Mouse (Mus musculus): ENCODE data around the gene Chrna4. TPM values are rescaled to one million over a fixed set of nuclear protein-coding genes. Genes with fewer than 3 reads are reported as not detected.

The Chrna4 gene
- polyA plus RNA-seq, 1 experiment from 2014 or later = 1.2 TPM

DNA sequence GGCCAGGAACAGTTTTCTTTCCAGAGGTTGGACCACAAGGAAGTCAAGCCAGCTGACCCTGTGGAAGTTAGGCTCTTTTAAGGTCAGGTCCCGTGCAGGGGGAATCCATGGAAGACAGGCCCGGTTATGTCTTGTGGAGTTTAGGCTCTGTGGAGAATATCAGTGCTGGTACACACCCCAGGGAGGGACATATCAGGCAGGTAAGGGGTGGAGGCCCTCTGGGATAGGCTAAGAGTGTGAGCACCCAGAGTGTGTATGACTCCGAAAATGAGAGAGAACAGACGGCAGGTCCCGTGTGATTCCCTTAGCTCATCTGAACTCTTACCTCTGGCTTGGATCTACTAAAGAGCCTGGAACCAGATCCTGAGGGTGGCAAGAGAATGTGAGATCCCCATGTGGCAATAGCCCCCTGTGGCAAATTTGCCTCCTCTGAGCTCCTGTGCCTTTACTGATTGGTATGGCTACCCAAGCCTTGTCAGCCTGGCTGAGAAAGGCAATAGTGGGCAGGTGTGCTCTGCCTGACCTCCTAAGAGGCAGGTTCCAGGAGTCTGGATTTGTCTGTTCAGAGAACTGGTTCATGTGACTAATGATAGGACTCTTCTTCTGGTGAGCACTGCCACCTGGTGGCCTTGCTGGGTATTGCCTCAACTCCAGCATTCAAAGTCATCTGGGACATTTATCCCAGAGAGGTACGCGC is 28.5 kb upstream of the Chrna4 start:
- no peak overlapping the region for H3K9ac ChIP-seq (ENCODE audit: low read depth, low read length)
- H3K36me3 ChIP-seq (ENCODE audit: control insufficient read depth, insufficient read depth, low read length) = no peaks in the 10 kb centered on the region
- DNase-seq (ENCODE audit: low spot score) (peak; percentile 75), ATAC-seq (replicated peaks; ENCODE audit: low FRiP score) (peak; percentile 47)
- no peak overlapping the region for H3K27ac ChIP-seq (ENCODE audit: low read depth, low read length)
- H3K27me3 ChIP-seq (replicated peaks; ENCODE audit: control insufficient read depth, insufficient read depth, low read length) = 0 out of 2 replicates have a peak, but pooled peaks cover 2% of the 10 kb centered on the region
- no peak overlapping the region for H3K4me3 ChIP-seq (ENCODE audit: low read depth, low read length)
- H3K4me1 ChIP-seq (replicated peaks; ENCODE audit: control insufficient read depth, insufficient read depth, low read length) = no peaks in the 10 kb centered on the region
- H3K4me2 ChIP-seq = no peak overlapping the region
- 54% methylated on average over 7 of the region's 7 CpGs for WGBS
- H3K9me3 ChIP-seq (ENCODE audit: control insufficient read depth, low read length) = no peaks in the 10 kb centered on the region

- DNase-seq (ENCODE audit: low spot score) (no peak), ATAC-seq (replicated peaks; ENCODE audit: low FRiP score) (no peak)
- Histone ChIP-seq H3K27ac (ENCODE audit: low read depth, low read length) (no peak overlapping the region), H3K4me1 (replicated peaks; ENCODE audit: control insufficient read depth, insufficient read depth, low read length) (no peaks in the 10 kb centered on the region), H3K4me3 (ENCODE audit: low read depth, low read length) (no peak overlapping the region), H3K9me3 (ENCODE audit: control insufficient read depth, low read length) (no peaks in the 10 kb centered on the region), H3K27me3 (replicated peaks; ENCODE audit: control insufficient read depth, insufficient read depth, low read length) (0 out of 2 replicates have a peak, but pooled peaks cover 2% of the 10 kb centered on the region), H3K9ac (ENCODE audit: low read depth, low read length) (no peak overlapping the region), H3K36me3 (ENCODE audit: control insufficient read depth, insufficient read depth, low read length) (no peaks in the 10 kb centered on the region), H3K4me2 (no peak overlapping the region)
- WGBS = 51% methylated on average over 7 of the region's 7 CpGs
Observed at GRCm38 (mm10) chr2:181070136-181070535, 26.8 kb upstream of the Chrna4 start.

DNA sequence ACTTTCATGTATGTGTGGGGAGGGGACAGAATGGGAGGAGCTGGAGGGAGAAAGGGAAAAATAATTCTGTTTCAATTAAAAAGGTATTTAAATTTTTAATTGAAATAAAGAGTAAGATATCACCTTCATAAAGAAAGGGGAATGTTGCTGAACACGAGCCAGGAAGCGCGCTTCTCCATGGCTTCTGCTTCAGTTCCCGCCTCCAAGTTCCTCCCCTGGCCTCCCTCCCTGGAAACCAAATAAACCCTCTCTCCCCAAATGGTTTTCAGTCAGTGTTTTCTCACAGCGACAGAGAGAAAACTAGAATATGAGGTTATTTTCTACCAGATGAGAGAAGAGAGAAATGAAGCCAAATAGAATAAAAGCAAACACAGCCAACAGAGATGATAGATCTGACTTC is 25.2 kb upstream of the Chrna4 start:
- no peak overlapping the region for H3K9ac ChIP-seq (ENCODE audit: low read depth, low read length)
- no peaks in the 10 kb centered on the region for H3K4me1 ChIP-seq (replicated peaks; ENCODE audit: control insufficient read depth, insufficient read depth, low read length)
- 71% methylated on average over 5 of the region's 5 CpGs for WGBS
- no peaks in the 10 kb centered on the region for H3K9me3 ChIP-seq (ENCODE audit: control insufficient read depth, low read length)
- ATAC-seq (replicated peaks; ENCODE audit: low FRiP score) = no peak
- 0 out of 2 replicates have a peak, but pooled peaks cover 2% of the 10 kb centered on the region for H3K27me3 ChIP-seq (replicated peaks; ENCODE audit: control insufficient read depth, insufficient read depth, low read length)
- H3K4me2 ChIP-seq = no peak overlapping the region
- no peak overlapping the region for H3K27ac ChIP-seq (ENCODE audit: low read depth, low read length)
- no peaks in the 10 kb centered on the region for H3K36me3 ChIP-seq (ENCODE audit: control insufficient read depth, insufficient read depth, low read length)
- no peak overlapping the region for H3K4me3 ChIP-seq (ENCODE audit: low read depth, low read length)
- DNase-seq (ENCODE audit: low spot score) = no peak

DNA sequence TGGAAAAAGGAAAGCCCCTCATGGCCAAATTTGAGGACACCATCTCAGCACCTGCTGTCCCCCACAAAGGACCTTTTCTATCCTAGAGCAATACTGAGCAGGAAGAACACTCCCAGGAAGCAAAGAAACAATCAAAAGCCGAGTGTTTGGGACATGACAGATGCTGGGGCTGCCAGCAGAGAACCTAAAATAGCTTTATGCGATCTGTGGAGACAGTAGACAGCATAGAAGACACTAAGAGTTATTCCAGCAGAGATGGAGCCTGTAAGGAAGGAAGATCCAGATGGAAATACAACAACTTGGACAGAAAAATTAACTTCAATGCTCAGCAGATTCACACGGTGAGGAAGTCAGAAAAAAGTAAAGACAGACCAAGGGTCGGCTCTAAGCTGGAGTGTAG is 22.5 kb upstream of the Chrna4 start:
- no peaks in the 10 kb centered on the region for H3K4me1 ChIP-seq (replicated peaks; ENCODE audit: control insufficient read depth, insufficient read depth, low read length)
- no peaks in the 10 kb centered on the region for H3K36me3 ChIP-seq (ENCODE audit: control insufficient read depth, insufficient read depth, low read length)
- H3K9me3 ChIP-seq (ENCODE audit: control insufficient read depth, low read length) = no peaks in the 10 kb centered on the region
- H3K27me3 ChIP-seq (replicated peaks; ENCODE audit: control insufficient read depth, insufficient read depth, low read length) = 0 out of 2 replicates have a peak, but pooled peaks cover 2% of the 10 kb centered on the region
- H3K27ac ChIP-seq (ENCODE audit: low read depth, low read length) = no peak overlapping the region
- no peak overlapping the region for H3K4me2 ChIP-seq
- DNase-seq (ENCODE audit: low spot score) (no peak), ATAC-seq (replicated peaks; ENCODE audit: low FRiP score) (no peak)
- no peak overlapping the region for H3K9ac ChIP-seq (ENCODE audit: low read depth, low read length)
- no peak overlapping the region for H3K4me3 ChIP-seq (ENCODE audit: low read depth, low read length)
- 57% methylated on average over 4 of the region's 4 CpGs for WGBS

DNA sequence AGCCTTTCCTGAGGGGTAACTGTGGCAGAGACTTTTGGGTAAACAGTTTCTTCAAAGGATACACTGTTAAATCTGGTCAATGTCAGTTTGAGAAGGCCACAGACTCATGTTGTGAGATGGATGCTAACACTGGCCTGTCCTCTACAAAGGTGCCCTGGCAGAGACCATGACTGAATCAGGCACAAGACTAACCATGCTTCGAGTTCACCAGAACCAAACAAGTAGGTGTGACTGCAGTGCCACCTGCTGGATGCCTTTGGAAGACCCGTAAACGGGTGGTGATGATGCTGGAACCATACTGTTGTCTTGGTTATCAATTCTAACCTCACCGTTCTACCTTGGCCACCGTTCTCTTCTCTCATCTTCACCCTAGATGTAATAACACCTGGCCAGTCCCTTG is 16.8 kb upstream of the Chrna4 start:
- Histone ChIP-seq H3K36me3 (ENCODE audit: control insufficient read depth, insufficient read depth, low read length) (no peaks in the 10 kb centered on the region), H3K4me1 (replicated peaks; ENCODE audit: control insufficient read depth, insufficient read depth, low read length) (no peaks in the 10 kb centered on the region), H3K27ac (ENCODE audit: low read depth, low read length) (no peak overlapping the region), H3K4me2 (no peak overlapping the region), H3K9ac (ENCODE audit: low read depth, low read length) (no peak overlapping the region), H3K27me3 (replicated peaks; ENCODE audit: control insufficient read depth, insufficient read depth, low read length) (no peaks in the 10 kb centered on the region), H3K9me3 (ENCODE audit: control insufficient read depth, low read length) (no peaks in the 10 kb centered on the region), H3K4me3 (ENCODE audit: low read depth, low read length) (no peak overlapping the region)
- DNase-seq (ENCODE audit: low spot score) (peak; percentile 49), ATAC-seq (replicated peaks; ENCODE audit: low FRiP score) (peak; percentile 31; the same call in 1 of the 2 replicates)
- WGBS = 11% methylated on average over 5 of the region's 5 CpGs

GRCm38 (mm10) chr2:181058193-181058592 is 14.8 kb upstream of the Chrna4 start:
- no peak for ATAC-seq (replicated peaks; ENCODE audit: low FRiP score)
- Histone ChIP-seq H3K4me3 (ENCODE audit: low read depth, low read length) (no peak overlapping the region), H3K27ac (ENCODE audit: low read depth, low read length) (no peak overlapping the region), H3K9ac (ENCODE audit: low read depth, low read length) (no peak overlapping the region), H3K4me2 (no peak overlapping the region), H3K36me3 (ENCODE audit: control insufficient read depth, insufficient read depth, low read length) (no peaks in the 10 kb centered on the region), H3K27me3 (replicated peaks; ENCODE audit: control insufficient read depth, insufficient read depth, low read length) (no peaks in the 10 kb centered on the region), H3K9me3 (ENCODE audit: control insufficient read depth, low read length) (no peaks in the 10 kb centered on the region), H3K4me1 (replicated peaks; ENCODE audit: control insufficient read depth, insufficient read depth, low read length) (no peaks in the 10 kb centered on the region)
- 38% methylated on average over 3 of the region's 3 CpGs for WGBS
- no peak for DNase-seq (ENCODE audit: low spot score)

DNA sequence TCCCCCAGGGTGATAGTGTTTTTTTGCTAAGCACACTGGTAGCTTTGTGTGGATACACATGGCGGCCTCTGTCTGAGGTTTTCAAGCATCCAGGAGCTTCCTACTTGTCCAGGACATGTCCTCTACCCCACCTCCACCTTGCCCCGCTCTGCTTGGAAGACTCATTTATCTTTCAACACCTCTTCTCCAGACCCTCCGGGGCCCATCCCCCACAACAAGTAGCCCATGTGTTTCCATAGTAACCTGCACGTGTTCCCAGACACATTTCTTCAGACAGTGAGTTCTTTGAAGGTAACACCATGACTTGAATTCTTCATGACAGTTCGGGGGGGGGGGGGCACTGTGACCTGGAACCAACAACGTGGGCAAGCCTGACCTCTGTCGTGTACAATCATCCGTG is 14.0 kb upstream of the Chrna4 start:
- WGBS = 54% methylated on average over 8 of the region's 8 CpGs
- H3K4me3 ChIP-seq (ENCODE audit: low read depth, low read length) = no peak overlapping the region
- no peak overlapping the region for H3K9ac ChIP-seq (ENCODE audit: low read depth, low read length)
- no peaks in the 10 kb centered on the region for H3K27me3 ChIP-seq (replicated peaks; ENCODE audit: control insufficient read depth, insufficient read depth, low read length)
- no peak for ATAC-seq (replicated peaks; ENCODE audit: low FRiP score)
- no peak overlapping the region for H3K4me2 ChIP-seq
- no peaks in the 10 kb centered on the region for H3K9me3 ChIP-seq (ENCODE audit: control insufficient read depth, low read length)
- H3K36me3 ChIP-seq (ENCODE audit: control insufficient read depth, insufficient read depth, low read length) = no peaks in the 10 kb centered on the region
- H3K27ac ChIP-seq (ENCODE audit: low read depth, low read length) = no peak overlapping the region
- DNase-seq (ENCODE audit: low spot score) = no peak
- no peaks in the 10 kb centered on the region for H3K4me1 ChIP-seq (replicated peaks; ENCODE audit: control insufficient read depth, insufficient read depth, low read length)

- H3K36me3 ChIP-seq (ENCODE audit: control insufficient read depth, insufficient read depth, low read length) = no peaks in the 10 kb centered on the region
- H3K27ac ChIP-seq (ENCODE audit: low read depth, low read length) = no peak overlapping the region
- H3K4me3 ChIP-seq (ENCODE audit: low read depth, low read length) = no peak overlapping the region
- H3K27me3 ChIP-seq (replicated peaks; ENCODE audit: control insufficient read depth, insufficient read depth, low read length) = no peaks in the 10 kb centered on the region
- DNase-seq (ENCODE audit: low spot score) (no peak), ATAC-seq (replicated peaks; ENCODE audit: low FRiP score) (no peak)
- H3K4me1 ChIP-seq (replicated peaks; ENCODE audit: control insufficient read depth, insufficient read depth, low read length) = no peaks in the 10 kb centered on the region
- 75% methylated on average over 1 of the region's 1 CpGs for WGBS
- no peak overlapping the region for H3K9ac ChIP-seq (ENCODE audit: low read depth, low read length)
- H3K4me2 ChIP-seq = no peak overlapping the region
- no peaks in the 10 kb centered on the region for H3K9me3 ChIP-seq (ENCODE audit: control insufficient read depth, low read length)
Observed at GRCm38 (mm10) chr2:181052171-181052570, 8.8 kb upstream of the Chrna4 start.

GRCm38 (mm10) chr2:181048986-181049385 is 5.6 kb upstream of the Chrna4 start:
- no peak overlapping the region for H3K27ac ChIP-seq (ENCODE audit: low read depth, low read length)
- no peak overlapping the region for H3K4me2 ChIP-seq
- H3K9me3 ChIP-seq (ENCODE audit: control insufficient read depth, low read length) = no peaks in the 10 kb centered on the region
- no peaks in the 10 kb centered on the region for H3K27me3 ChIP-seq (replicated peaks; ENCODE audit: control insufficient read depth, insufficient read depth, low read length)
- no peak overlapping the region for H3K9ac ChIP-seq (ENCODE audit: low read depth, low read length)
- H3K36me3 ChIP-seq (ENCODE audit: control insufficient read depth, insufficient read depth, low read length) = no peaks in the 10 kb centered on the region
- no peak overlapping the region for H3K4me3 ChIP-seq (ENCODE audit: low read depth, low read length)
- 67% methylated on average over 9 of the region's 9 CpGs for WGBS
- no peak for ATAC-seq (replicated peaks; ENCODE audit: low FRiP score)
- H3K4me1 ChIP-seq (replicated peaks; ENCODE audit: control insufficient read depth, insufficient read depth, low read length) = no peaks in the 10 kb centered on the region
- DNase-seq (ENCODE audit: low spot score) = no peak

Measured in liver, embryonic 11.5 days (tissue).